Comparison of ENCODE assay signal across 8 mouse cellular contexts in genomic region chr2:154551927-154552326, GRCm38 (mm10). TPM values are rescaled to one million over a fixed set of nuclear protein-coding genes. Genes with fewer than 3 reads are reported as not detected.
DNase-seq lines count a peak whose midpoint lies in the region; ATAC-seq and TF ChIP-seq lines count a peak whose summit lies in the region.

No protein-coding gene starts in this region.

- WGBS in heart, embryonic 12.5 days = 24% methylated on average over 21 of the region's 21 CpGs

- H3K4me2 ChIP-seq in heart, embryonic 12.5 days = peak overlapping the region; percentile 65

- no peak overlapping the region for H3K27ac ChIP-seq in heart, embryonic 12.5 days (ENCODE audit: poor library complexity, severe bottlenecking)

- intact Hi-C loops in heart, postnatal 25 days (cut with DNase I) = loop anchor here (5.0 kb wide), 2 partner anchors 35 to 60 kb away; partner anchors contain the start of genes 4930519P11Rik and Zfp341
- intact Hi-C loops in left cerebral cortex, postnatal 14 days (cut with DNase I) = no loop called here

- TF ChIP-seq CTCF in brain, embryonic 14.5 days (IDR thresholded peaks at IDR 0.05; ENCODE audit: borderline replicate concordance, extremely low read depth, insufficient read depth, insufficient read length) = no peak

- peak; percentile 18; the same call in 1 of the 2 replicates for ATAC-seq in heart, embryonic 12.5 days (ENCODE audit: insufficient number of reproducible peaks, low FRiP score)

- H3K27me3 ChIP-seq in heart, embryonic 12.5 days (replicated peaks) = peaks cover 38% of the 10 kb centered on the region

- DNase-seq in heart, postnatal 25 days (ENCODE audit: low spot score) = no peak
- DNase-seq in brain, embryonic 14.5 days (ENCODE audit: low read depth) = peak; percentile 59
- peak; percentile 31 for DNase-seq in heart, postnatal 4 days
- DNase-seq in mesoderm, embryonic 11.5 days (ENCODE audit: low read depth, low spot score) = peak; percentile 39
- DNase-seq in ovary, adult 18-20 months (ENCODE audit: low spot score) = no peak
- no peak for DNase-seq in left cerebral cortex, postnatal 14 days (ENCODE audit: low spot score in 2 of 2)
- no peak for DNase-seq in thymus, postnatal 0 days (ENCODE audit: low spot score)

- TF ChIP-seq POLR2A in brain, embryonic 14.5 days (IDR thresholded peaks at IDR 0.05; ENCODE audit: borderline replicate concordance, extremely low read depth, insufficient read depth, insufficient read length, poor library complexity, severe bottlenecking) = no peak

- H3K4me3 ChIP-seq in heart, embryonic 12.5 days = peak overlapping the region; percentile 32

- H3K9me3 ChIP-seq in heart, embryonic 12.5 days (replicated peaks) = no peaks in the 10 kb centered on the region

- H3K4me1 ChIP-seq in heart, embryonic 12.5 days (replicated peaks) = peaks cover 40% of the 10 kb centered on the region

- no peaks in the 10 kb centered on the region for H3K36me3 ChIP-seq in heart, embryonic 12.5 days

- H3K9ac ChIP-seq in heart, embryonic 12.5 days = no peak overlapping the region

RNA-seq across cellular contexts. Expression of gene Actl10, which starts 0.4 kb away (rescaled TPM):
- polyA plus RNA-seq in heart, embryonic 12.5 days (2016; fragmentation: Nextera tagmentation; extraction: Ambion mirVana) = 0.13 and 0.15 TPM in 2 replicates
- total RNA-seq in heart, postnatal 25 days (2021) = not detected
- polyA plus RNA-seq in brain, embryonic 14.5 days (2012; rRNA removed) = 0.08 TPM in 1 of 2 replicates, not detected in the other
- under 1 TPM in 1 of 2 experiments, not detected in 1; 0.17 TPM for total RNA-seq in heart, postnatal 4 days (2021)
- not detected for total RNA-seq in left cerebral cortex, postnatal 14 days (2021)
- 0.09 and 0.10 TPM in 2 replicates for polyA plus RNA-seq in thymus, postnatal 0 days (2015; fragmentation: Nextera tagmentation; extraction: Ambion mirVana)

RNA-seq across cellular contexts. Expression of gene 1700003F12Rik, which starts 5.0 kb away (rescaled TPM):
- 0.48 and 0.78 TPM in 2 replicates for polyA plus RNA-seq in heart, embryonic 12.5 days (2016; fragmentation: Nextera tagmentation; extraction: Ambion mirVana)
- not detected for total RNA-seq in heart, postnatal 25 days (2021)
- 0.40 and 0.66 TPM in 2 replicates for polyA plus RNA-seq in brain, embryonic 14.5 days (2012; rRNA removed)
- total RNA-seq in heart, postnatal 4 days (2021) = under 1 TPM in 1 of 2 experiments, not detected in 1; 0.81 TPM
- under 1 TPM in 1 of 2 experiments, not detected in 1; 0.68 TPM for total RNA-seq in left cerebral cortex, postnatal 14 days (2021)
- 1.1 and 2.6 TPM in 2 replicates for polyA plus RNA-seq in thymus, postnatal 0 days (2015; fragmentation: Nextera tagmentation; extraction: Ambion mirVana)

RNA-seq across cellular contexts. Expression of gene Necab3, which starts 6.8 kb away (rescaled TPM):
- 0.27 and 0.87 TPM in 2 replicates for polyA plus RNA-seq in heart, embryonic 12.5 days (2016; fragmentation: Nextera tagmentation; extraction: Ambion mirVana)
- under 1 TPM; 0.36 to 0.39 TPM for total RNA-seq in heart, postnatal 25 days (2021)
- polyA plus RNA-seq in brain, embryonic 14.5 days (2012; rRNA removed) = 11.6 and 22.0 TPM in 2 replicates
- 1 to 10 TPM in 1 of 2 experiments, under 1 TPM in 1; 0.81 to 1.8 TPM for total RNA-seq in heart, postnatal 4 days (2021)
- total RNA-seq in left cerebral cortex, postnatal 14 days (2021) = 100 to 1,000 TPM in 1 of 2 experiments, 10 to 100 TPM in 1; 90.6 to 113 TPM
- 5.1 TPM in 2 replicates for polyA plus RNA-seq in thymus, postnatal 0 days (2015; fragmentation: Nextera tagmentation; extraction: Ambion mirVana)

RNA-seq across cellular contexts. Expression of gene E2f1, which starts 17.8 kb away (rescaled TPM):
- 21.7 and 21.8 TPM in 2 replicates for polyA plus RNA-seq in heart, embryonic 12.5 days (2016; fragmentation: Nextera tagmentation; extraction: Ambion mirVana)
- total RNA-seq in heart, postnatal 25 days (2021) = 1 to 10 TPM; 1.1 to 1.2 TPM
- 15.0 and 19.5 TPM in 2 replicates for polyA plus RNA-seq in brain, embryonic 14.5 days (2012; rRNA removed)
- total RNA-seq in heart, postnatal 4 days (2021) = 10 to 100 TPM; 32.3 to 35.6 TPM
- total RNA-seq in left cerebral cortex, postnatal 14 days (2021) = 10 to 100 TPM; 11.5 to 11.8 TPM
- 14.7 and 16.8 TPM in 2 replicates for polyA plus RNA-seq in thymus, postnatal 0 days (2015; fragmentation: Nextera tagmentation; extraction: Ambion mirVana)

RNA-seq across cellular contexts. Expression of gene Pxmp4, which starts 51.6 kb away (rescaled TPM):
- 18.9 and 20.5 TPM in 2 replicates for polyA plus RNA-seq in heart, embryonic 12.5 days (2016; fragmentation: Nextera tagmentation; extraction: Ambion mirVana)
- total RNA-seq in heart, postnatal 25 days (2021) = 10 to 100 TPM; 23.9 to 26.0 TPM
- polyA plus RNA-seq in brain, embryonic 14.5 days (2012; rRNA removed) = 11.4 and 12.5 TPM in 2 replicates
- total RNA-seq in heart, postnatal 4 days (2021) = 10 to 100 TPM; 14.5 to 20.4 TPM
- 10 to 100 TPM; 16.1 to 16.8 TPM for total RNA-seq in left cerebral cortex, postnatal 14 days (2021)
- 51.8 and 52.1 TPM in 2 replicates for polyA plus RNA-seq in thymus, postnatal 0 days (2015; fragmentation: Nextera tagmentation; extraction: Ambion mirVana)

Comparison
In these comparisons a context has a peak if more than half of its experiments do, and no peak if none do; other contexts are left out.
1. DNase-seq: peak in brain, embryonic 14.5 days (single experiment), heart, postnatal 4 days (single experiment) and mesoderm, embryonic 11.5 days (single experiment); none in heart, postnatal 25 days (single experiment), ovary, adult 18-20 months (single experiment), left cerebral cortex, postnatal 14 days (0 of 2) and thymus, postnatal 0 days (single experiment).
2. RNA of gene Necab3, which starts 6.8 kb away (total RNA-seq): 90.6 to 113 TPM in left cerebral cortex, postnatal 14 days; 0.81 to 1.8 TPM in heart, postnatal 4 days and 0.36 to 0.39 TPM in heart, postnatal 25 days; every median in the first group is over 10 times any median in the second.